Mouse (Mus musculus) ES-E14 (cell line): ENCODE results near the gene Ina. TPM values are rescaled to one million over a fixed set of nuclear protein-coding genes. Genes with fewer than 3 reads are reported as not detected.
A peak's percentile ranks its signal among the peaks of the same experiment; 100 is the strongest.
"Not testable (repeated sequence)": the region's sequence is repeated elsewhere in the genome, so short reads cannot be mapped to it uniquely, and the experiment has no call there.

Experiments
- DNase-seq: peaks from one replicate; pipeline ENCODE4 v3.0.0-alpha.2; 2013; ENCODE audit warnings: low read depth, low spot score
- H3K27ac ChIP-seq: 2 replicates; pipeline ENCODE4 v1.5.1; 2012; ENCODE audit warnings: low read depth, mild to moderate bottlenecking, low read length, moderate library complexity, mixed read lengths; ENCODE audit not compliant: poor library complexity, insufficient read depth, severe bottlenecking
- H3K36me3 ChIP-seq: 2 replicates; pipeline ENCODE4 v1.6.1; 2012; ENCODE audit warnings: mild to moderate bottlenecking, low read length, moderate library complexity, mixed read lengths; ENCODE audit not compliant: control insufficient read depth, poor library complexity, insufficient read depth, severe bottlenecking
- H3K4me1 ChIP-seq, 2 experiments: fragments of 150-350 bp in 1 of 2; sonication (generic) in 1 of 2; 2 replicates each; pipeline ENCODE4 v1.6.1; 2012; ENCODE audit warnings: low read length in 2 of 2, mild to moderate bottlenecking in 1 of 2, mixed read lengths in 1 of 2; ENCODE audit not compliant: control insufficient read depth in 2 of 2, insufficient read depth in 2 of 2, poor library complexity in 1 of 2
- H3K4me3 ChIP-seq, 2 experiments: fragments of 150-350 bp in 1 of 2; sonication (generic) in 1 of 2; 2 replicates each; pipeline ENCODE4 v1.5.1; 2012; ENCODE audit warnings: low read length in 2 of 2, low read depth in 1 of 2, mild to moderate bottlenecking in 1 of 2, mixed read lengths in 1 of 2; ENCODE audit not compliant: insufficient read depth in 1 of 2, poor library complexity in 1 of 2, severe bottlenecking in 1 of 2
- H3K9ac ChIP-seq: 2 replicates; pipeline ENCODE4 v1.6.1; 2012; ENCODE audit warnings: low read depth, mild to moderate bottlenecking, low read length, mixed read lengths; ENCODE audit not compliant: poor library complexity, insufficient read depth, severe bottlenecking
- H3K9me3 ChIP-seq: fragments of 150-350 bp; sonication (generic); 2 replicates; pipeline ENCODE4 v1.6.1; 2012; ENCODE audit warnings: low read depth, mild to moderate bottlenecking, low read length; ENCODE audit not compliant: control insufficient read depth, insufficient read depth
- CHD2 ChIP-seq: IDR thresholded peaks from 2 replicates; pipeline ENCODE4 v1.6.1; 2014; ENCODE audit warnings: mild to moderate bottlenecking, low read depth, low read length, inconsistent platforms
- HCFC1 ChIP-seq: IDR thresholded peaks from 2 replicates; pipeline ENCODE4 v1.6.1; 2012; ENCODE audit warnings: low read length, inconsistent platforms, borderline replicate concordance; ENCODE audit not compliant: insufficient read depth
- MAFK ChIP-seq: IDR thresholded peaks from 2 replicates; pipeline ENCODE4 v1.6.1; 2014; ENCODE audit warnings: mild to moderate bottlenecking, low read depth, low read length, inconsistent platforms; ENCODE audit not compliant: insufficient read depth
- ZC3H11A ChIP-seq: IDR thresholded peaks from 2 replicates; pipeline ENCODE4 v1.6.1; 2012; ENCODE audit warnings: low read depth, mild to moderate bottlenecking, inconsistent platforms, low read length, borderline replicate concordance
- ZNF384 ChIP-seq: IDR thresholded peaks from 2 replicates; pipeline ENCODE4 v1.6.1; 2012; ENCODE audit warnings: low read depth, low read length, inconsistent platforms
- in situ Hi-C, 2 experiments: fragments of 600-800 bp; cut with MboI; formaldehyde crosslinking; loops; one replicate each; pipeline ENCODE4 v1.15.1; 2025; ENCODE audit warnings: low sequenced_read_pairs in 2 of 2, inconsistent platforms in 1 of 2; ENCODE audit not compliant: unreplicated experiment in 2 of 2
- total RNA-seq: library from RNA; depleted of rRNA; stranded (reverse); fragments of 300-350 nt; gene quantifications from 2 replicates; pipeline ENCODE4 v1.2.3, GENCODE M21; 2012

Gene Ina
- total RNA-seq, 1 experiment: 9.8 TPM

DNA sequence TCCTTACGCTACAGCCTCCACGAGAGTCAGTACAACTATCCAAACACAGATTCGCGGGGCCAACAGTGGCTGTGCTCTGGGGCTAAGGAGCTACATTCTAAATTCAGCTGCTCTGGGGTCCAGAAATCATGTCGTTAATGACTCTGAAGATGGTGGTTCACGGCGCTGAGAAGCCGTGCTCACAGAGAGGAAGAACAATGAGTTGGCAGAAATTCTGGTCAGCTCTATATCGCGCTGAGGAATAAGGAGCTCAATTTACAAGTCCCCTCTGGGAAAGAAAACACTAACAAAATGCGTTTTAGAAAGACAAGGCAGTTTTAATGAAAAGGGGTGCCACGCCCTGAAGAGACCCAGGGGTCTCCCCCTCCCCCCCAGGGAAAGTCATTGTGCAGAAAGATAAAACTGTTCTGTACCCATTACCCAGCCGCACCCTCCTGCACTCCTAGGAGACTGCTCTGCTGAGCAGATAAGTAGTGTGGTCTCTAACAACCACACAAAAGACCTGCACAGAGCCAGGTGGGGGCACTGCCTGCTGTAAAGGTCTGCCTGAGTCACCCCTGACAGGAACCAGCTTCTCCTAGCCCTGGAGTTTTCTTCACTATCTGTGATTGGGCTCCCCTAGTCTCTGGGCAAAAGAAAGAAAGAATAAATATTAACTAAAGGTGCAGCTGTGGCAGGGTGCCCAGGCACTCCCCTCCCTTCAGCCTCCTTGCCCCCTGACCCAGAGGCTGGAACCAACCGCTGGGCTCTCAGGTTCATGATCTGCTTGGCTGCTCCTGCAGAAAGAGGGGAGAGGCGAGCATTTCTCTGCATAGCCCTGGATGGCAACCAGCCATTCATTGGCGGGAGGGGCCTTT is 26.0 kb upstream of the Ina start:
- Histone ChIP-seq H3K27ac (peak overlapping the region; percentile 54), H3K4me3 (peak overlapping the region; percentile 1 to 2; a peak in 1 of 4 replicates), H3K4me1 (peaks cover 7 to 28% of the 10 kb centered on the region in 2 experiments; a peak in 3 of 4 replicates), H3K9me3 (no peaks in the 10 kb centered on the region), H3K36me3 (no peaks in the 10 kb centered on the region), H3K9ac (peak overlapping the region; percentile 4; the same call in 1 of the 2 replicates)
- DNase-seq: no peak
- in situ Hi-C loops: loop anchor here in 1 of 2 experiments (10.0 kb wide), 1 partner anchor 224 kb away; the partner anchor contains the start of gene Cnnm2
- TF ChIP-seq ZNF384 (no peak), CHD2 (no peak), ZC3H11A (no peak), MAFK (peak; percentile 78)

DNA sequence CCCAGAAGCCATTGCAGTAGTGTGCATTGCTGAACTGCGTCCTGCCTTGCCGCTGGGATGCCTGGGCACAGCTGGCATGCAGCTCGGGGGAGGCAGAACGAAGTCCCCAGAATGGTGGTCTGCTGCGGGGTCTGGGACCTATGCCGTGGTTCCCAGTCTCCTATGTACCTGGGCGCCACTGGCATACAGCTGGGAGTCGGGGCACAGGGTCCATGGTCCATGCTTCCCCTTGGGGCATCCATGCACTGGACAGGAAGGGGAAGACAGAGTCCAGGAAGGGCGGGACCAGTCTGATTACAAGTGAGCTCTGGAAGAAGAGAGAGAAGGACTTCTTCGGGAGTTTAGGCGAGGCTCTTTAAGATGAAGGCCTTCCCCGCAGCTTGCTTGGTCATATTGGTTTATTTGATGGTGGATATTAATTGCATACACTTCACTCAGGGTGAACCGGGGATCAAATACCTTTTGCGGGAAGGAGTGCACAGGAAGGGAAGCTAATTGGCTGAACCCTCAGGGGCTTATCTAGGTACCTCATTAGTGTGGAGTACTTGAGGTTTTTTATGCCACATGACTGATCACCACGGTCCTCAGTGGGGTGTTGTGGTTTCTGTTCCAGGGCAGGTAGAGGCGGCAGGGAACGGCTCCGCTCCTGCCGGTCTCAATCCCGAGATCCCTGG is 24.9 kb upstream of the Ina start:
- TF ChIP-seq HCFC1 (no peak), CHD2 (no peak), ZC3H11A (no peak), MAFK (no peak), ZNF384 (no peak)
- Histone ChIP-seq H3K9me3 (no peaks in the 10 kb centered on the region), H3K27ac (no peak overlapping the region), H3K9ac (0 out of 2 replicates have a peak overlapping the region, but pooled peaks have one; percentile 1), H3K4me1 (peaks cover 3 to 24% of the 10 kb centered on the region in 2 experiments; a peak in 3 of 4 replicates), H3K4me3 (no peak overlapping the region), H3K36me3 (no peaks in the 10 kb centered on the region)
- no peak for DNase-seq
- in situ Hi-C loops: loop anchor here (10.0 kb wide), 2 partner anchors 105 to 225 kb away; partner anchors contain the start of gene Cnnm2 (in 1 of the 2)

- peaks cover 3 to 22% of the 10 kb centered on the region in 2 experiments; a peak in 3 of 4 replicates for H3K4me1 ChIP-seq
- no peak for DNase-seq
- in situ Hi-C loops: loop anchor here (10.0 kb wide), 1 partner anchor 105 kb away; no protein-coding TSS in a partner anchor
- TF ChIP-seq HCFC1 (no peak), MAFK (no peak)
- no peak overlapping the region for H3K9ac ChIP-seq
- no peak overlapping the region for H3K4me3 ChIP-seq
- H3K36me3 ChIP-seq: no peaks in the 10 kb centered on the region
- H3K27ac ChIP-seq: no peak overlapping the region
- no peaks in the 10 kb centered on the region for H3K9me3 ChIP-seq
Measured at GRCm38 (mm10) chr19:46990153-46990518, 24.4 kb upstream of the Ina start.

GRCm38 (mm10) chr19:46990625-46991024 is 23.9 kb upstream of the Ina start:
- not testable (repeated sequence) for H3K36me3 ChIP-seq, H3K9me3 ChIP-seq, DNase-seq, H3K4me3 ChIP-seq, H3K9ac ChIP-seq, H3K27ac ChIP-seq
- H3K4me1 ChIP-seq: peaks cover 3 to 21% of the 10 kb centered on the region in 2 experiments; a peak in 3 of 4 replicates
- in situ Hi-C loops: loop anchor here (10.0 kb wide), 1 partner anchor 106 kb away; no protein-coding TSS in a partner anchor
